Mouse (Mus musculus) urinary bladder, postnatal 14 days (tissue): ENCODE results near the gene Btnl6.
"Not testable (repeated sequence)": the region's sequence is repeated elsewhere in the genome, so short reads cannot be mapped to it uniquely, and the experiment has no call there.

Experiments used
- DNase-seq: peaks from one replicate; pipeline ENCODE4 v3.0.0; 2021; ENCODE audit warnings: low spot score

The Btnl6 gene

GRCm38 (mm10) chr17:34497319-34497718 lies 19.8 kb downstream of the Btnl6 start:
- not testable (repeated sequence) for DNase-seq

DNA sequence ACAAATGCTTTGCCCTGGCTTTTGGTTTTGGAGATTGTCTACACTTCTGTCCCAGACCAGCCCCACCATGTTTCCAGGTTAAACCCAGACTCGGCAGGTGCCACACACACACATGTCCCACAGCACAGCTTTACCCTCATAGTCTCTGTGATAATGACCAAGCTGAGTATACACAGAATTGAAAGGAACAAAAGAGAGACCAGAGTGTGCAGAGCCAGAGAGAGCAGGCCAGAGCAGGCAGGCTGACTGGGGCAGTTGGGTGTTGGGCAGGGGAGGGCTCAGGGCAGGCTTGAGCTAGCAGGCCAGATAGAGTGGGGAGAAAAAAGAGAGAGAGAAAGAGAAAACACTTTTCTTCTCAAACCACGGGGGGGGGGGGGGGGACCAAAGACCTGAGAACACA lies 20.6 kb downstream of the Btnl6 start:
- no peak for DNase-seq

GRCm38 (mm10) chr17:34495156-34495555 lies 22.0 kb downstream of the Btnl6 start:
- not testable (repeated sequence) for DNase-seq

DNA sequence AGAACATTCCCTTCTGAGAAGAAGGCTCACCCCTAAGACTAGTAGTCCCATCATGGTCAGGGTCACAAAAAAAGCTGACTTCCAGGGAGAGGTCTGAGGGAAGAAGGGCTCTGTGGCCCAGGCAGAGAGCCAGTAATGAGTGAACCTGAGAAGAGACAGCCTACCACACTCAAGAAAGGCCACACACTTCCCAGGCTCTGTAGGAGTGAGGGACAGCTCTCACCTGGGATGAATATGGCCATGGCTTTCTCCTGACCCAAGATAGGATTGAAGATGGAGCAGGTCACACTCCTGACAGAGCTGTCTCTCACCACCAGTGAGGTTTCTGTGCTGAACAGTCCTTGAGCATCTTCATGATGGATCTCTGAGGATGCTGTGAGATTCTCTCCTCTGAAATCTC lies 24.4 kb downstream of the Btnl6 start:
- DNase-seq = no peak

- not testable (repeated sequence) for DNase-seq
Measured at GRCm38 (mm10) chr17:34477238-34478013, 39.7 kb downstream of the Btnl6 start, which contains the start of gene Btnl4. Gene Btnl4 (minus strand): TSS chr17:34477318.

DNA sequence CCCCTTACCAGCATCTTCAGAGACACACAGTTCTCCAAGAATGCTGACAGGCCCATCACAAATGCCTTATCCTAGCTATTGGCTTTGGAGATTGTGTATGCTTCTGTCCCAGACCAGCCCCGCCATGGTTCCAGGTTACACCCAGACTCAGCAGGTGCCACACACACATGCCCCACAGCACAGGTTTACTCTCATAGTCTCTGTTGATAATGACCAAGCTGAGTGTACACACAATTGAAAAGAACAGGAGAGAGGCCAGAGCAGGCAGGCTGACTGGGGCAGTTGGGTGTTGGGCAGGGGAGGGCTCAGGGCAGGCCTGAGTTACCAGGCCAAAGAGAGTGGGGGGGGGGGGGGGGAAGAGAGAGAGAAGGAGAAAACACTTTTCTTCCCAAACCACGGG lies 40.7 kb downstream of the Btnl6 start:
- DNase-seq = no peak

DNA sequence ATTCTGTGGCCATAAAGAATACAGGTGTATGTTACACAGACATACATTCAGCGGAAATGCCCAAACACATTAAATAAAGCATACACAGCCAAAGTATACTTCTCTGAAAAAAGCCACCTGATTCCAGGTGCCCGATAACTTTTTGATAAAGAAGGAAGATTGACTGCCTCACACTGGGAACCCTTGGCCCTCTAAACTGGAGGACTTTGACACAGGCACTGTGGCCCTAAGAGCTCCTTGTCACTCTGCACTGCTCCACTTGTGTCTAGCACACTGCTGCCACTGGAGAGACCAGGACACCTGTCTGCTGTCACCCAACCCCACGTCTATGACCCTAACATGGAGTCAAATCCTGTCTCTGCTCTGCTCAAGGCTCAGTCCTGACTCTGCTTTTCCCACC lies 42.1 kb downstream of the Btnl6 start:
- DNase-seq = no peak

- no peak for DNase-seq
Measured at GRCm38 (mm10) chr17:34470491-34470890, 46.7 kb downstream of the Btnl6 start.

DNA sequence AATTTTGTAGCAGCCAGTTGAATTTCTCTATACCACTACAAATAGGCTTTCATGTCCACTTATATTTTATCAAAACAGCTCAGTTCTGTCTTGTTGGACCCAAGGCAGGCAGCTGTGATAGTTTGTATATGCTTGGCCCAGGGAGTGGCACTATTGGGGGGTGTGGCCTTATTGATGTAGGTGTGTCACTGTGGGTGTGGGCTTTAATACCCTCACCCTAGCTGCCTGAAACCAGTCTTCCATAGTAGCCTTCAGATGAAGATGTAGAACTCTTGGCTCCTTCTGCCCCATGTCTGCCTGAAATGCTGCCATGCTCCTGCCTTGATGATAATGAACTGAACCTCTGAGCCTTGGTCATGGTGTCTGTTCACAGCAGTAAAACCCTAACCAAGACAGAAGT lies 51.2 kb downstream of the Btnl6 start:
- DNase-seq = not testable (repeated sequence)

GRCm38 (mm10) chr17:34459255-34459654 lies 57.9 kb downstream of the Btnl6 start:
- no peak for DNase-seq
